Mouse (Mus musculus) liver, embryonic 11.5 days (tissue): Measurements from ENCODE around the gene Neurl1b. TPM values are rescaled to one million over a fixed set of nuclear protein-coding genes. Genes with fewer than 3 reads are reported as not detected.
A peak's percentile ranks its signal among the peaks of the same experiment; 100 is the strongest.

Experiments used
- ATAC-seq: fragments of 200-750 bp; cut with Nextera tagmentation; replicated peaks from 2 replicates; pipeline ENCODE4 v1.8.0; 2017; ENCODE audit warnings: moderate number of reproducible peaks, mild to moderate bottlenecking, moderate TSS enrichment, moderate library complexity; ENCODE audit not compliant: low FRiP score
- DNase-seq: peaks from one replicate; pipeline ENCODE4 v3.0.0-alpha.2; 2017; ENCODE audit warnings: low spot score
- H3K27ac ChIP-seq: fragments of 300-500 bp; sonication (generic); 2 replicates; pipeline ENCODE4 v1.5.1; 2014; ENCODE audit warnings: mild to moderate bottlenecking, low read depth, low read length, control low read depth
- H3K27me3 ChIP-seq: fragments of 300-500 bp; sonication (generic); replicated peaks from 2 replicates; pipeline ENCODE4 v1.6.1; 2014; ENCODE audit warnings: low read length, mixed read lengths; ENCODE audit not compliant: control insufficient read depth, insufficient read depth
- H3K36me3 ChIP-seq: fragments of 300-500 bp; sonication (generic); 2 replicates; pipeline ENCODE4 v1.6.1; 2014; ENCODE audit warnings: mild to moderate bottlenecking, low read length, moderate library complexity, mixed read lengths; ENCODE audit not compliant: control insufficient read depth, insufficient read depth
- H3K4me1 ChIP-seq: fragments of 300-500 bp; sonication (generic); replicated peaks from 2 replicates; pipeline ENCODE4 v1.6.1; 2014; ENCODE audit warnings: low read length, mixed read lengths; ENCODE audit not compliant: control insufficient read depth, insufficient read depth
- H3K4me2 ChIP-seq: fragments of 300-500 bp; sonication (generic); 2 replicates; pipeline ENCODE4 v1.6.1; 2014; ENCODE audit warnings: mild to moderate bottlenecking, control low read depth, moderate library complexity
- H3K4me3 ChIP-seq: fragments of 300-500 bp; sonication (generic); 2 replicates; pipeline ENCODE4 v1.5.1; 2014; ENCODE audit warnings: low read depth, low read length, control low read depth
- H3K9ac ChIP-seq: fragments of 300-500 bp; sonication (generic); 2 replicates; pipeline ENCODE4 v1.6.1; 2014; ENCODE audit warnings: low read depth, low read length, control low read depth
- H3K9me3 ChIP-seq: fragments of 300-500 bp; sonication (generic); 2 replicates; pipeline ENCODE4 v1.6.1; 2016; ENCODE audit warnings: low read length, inconsistent platforms, mixed read lengths; ENCODE audit not compliant: control insufficient read depth
- WGBS: fragments of 180-500 bp; shearing (Covaris S2); extraction: QIAGEN DNeasy Blood & Tissue Kit; methylation state at CpG from one replicate; pipeline ENCODE4 v1.1.7; 2014; 5-methylcytosine and 5-hydroxymethylcytosine counted together
- polyA plus RNA-seq: library from polyadenylated mRNA; unstranded; fragments of >200 nt; fragmentation: Nextera tagmentation; extraction: Ambion mirVana; gene quantifications from 2 replicates; pipeline ENCODE4 v1.2.1, GENCODE M21; 2014

Neurl1b gene
- polyA plus RNA-seq, 1 experiment from 2014 or later: 0.12 TPM

GRCm38 (mm10) chr17:26380280-26380985, 34.2 kb upstream of the Neurl1b start:
- no peak overlapping the region for H3K4me3 ChIP-seq
- WGBS: 34% methylated on average over 6 of the region's 8 CpGs
- no peaks in the 10 kb centered on the region for H3K36me3 ChIP-seq
- H3K9me3 ChIP-seq: no peaks in the 10 kb centered on the region
- H3K4me1 ChIP-seq: peaks cover 4% of the 10 kb centered on the region
- no peak for DNase-seq
- H3K4me2 ChIP-seq: no peak overlapping the region
- no peak overlapping the region for H3K9ac ChIP-seq
- no peak overlapping the region for H3K27ac ChIP-seq
- H3K27me3 ChIP-seq: no peaks in the 10 kb centered on the region
- ATAC-seq: no peak; the same call in 1 of the 2 replicates

- no peak overlapping the region for H3K4me3 ChIP-seq
- H3K4me2 ChIP-seq: no peak overlapping the region
- no peak overlapping the region for H3K9ac ChIP-seq
- ATAC-seq: no peak; the same call in 1 of the 2 replicates
- no peaks in the 10 kb centered on the region for H3K27me3 ChIP-seq
- no peak for DNase-seq
- H3K4me1 ChIP-seq: peaks cover 4% of the 10 kb centered on the region
- H3K36me3 ChIP-seq: no peaks in the 10 kb centered on the region
- no peaks in the 10 kb centered on the region for H3K9me3 ChIP-seq
- H3K27ac ChIP-seq: peak overlapping the region; percentile 7; the same call in 1 of the 2 replicates
- 38% methylated on average over 4 of the region's 4 CpGs for WGBS
These were observed 33.6 kb upstream of the Neurl1b start for GRCm38 (mm10) chr17:26380986-26381446.

GRCm38 (mm10) chr17:26381613-26382012, 33.0 kb upstream of the Neurl1b start:
- no peaks in the 10 kb centered on the region for H3K27me3 ChIP-seq
- H3K9me3 ChIP-seq: no peaks in the 10 kb centered on the region
- H3K4me3 ChIP-seq: no peak overlapping the region
- peak overlapping the region; percentile 7; the same call in 1 of the 2 replicates for H3K27ac ChIP-seq
- H3K9ac ChIP-seq: no peak overlapping the region
- WGBS: 26% methylated on average over 5 of the region's 5 CpGs
- ATAC-seq (no peak), DNase-seq (no peak)
- H3K36me3 ChIP-seq: no peaks in the 10 kb centered on the region
- no peak overlapping the region for H3K4me2 ChIP-seq
- peaks cover 4% of the 10 kb centered on the region for H3K4me1 ChIP-seq

- no peak overlapping the region for H3K4me2 ChIP-seq
- 26% methylated on average over 3 of the region's 3 CpGs for WGBS
- peaks cover 4% of the 10 kb centered on the region for H3K4me1 ChIP-seq
- no peak for DNase-seq
- H3K27me3 ChIP-seq: no peaks in the 10 kb centered on the region; the same call in 1 of the 2 replicates
- H3K27ac ChIP-seq: no peak overlapping the region
- no peaks in the 10 kb centered on the region for H3K9me3 ChIP-seq
- no peak overlapping the region for H3K4me3 ChIP-seq
- no peak overlapping the region for H3K9ac ChIP-seq
- ATAC-seq: no peak
- H3K36me3 ChIP-seq: no peaks in the 10 kb centered on the region
These were observed 32.5 kb upstream of the Neurl1b start for GRCm38 (mm10) chr17:26382176-26382575.

- H3K27ac ChIP-seq: no peak overlapping the region
- no peak for ATAC-seq
These were observed 31.9 kb upstream of the Neurl1b start for GRCm38 (mm10) chr17:26382687-26383086.

GRCm38 (mm10) chr17:26384111-26384510, 30.5 kb upstream of the Neurl1b start:
- Histone ChIP-seq H3K27ac (no peak overlapping the region), H3K4me1 (peaks cover 4% of the 10 kb centered on the region), H3K4me3 (no peak overlapping the region), H3K9ac (no peak overlapping the region), H3K27me3 (no peaks in the 10 kb centered on the region; the same call in 1 of the 2 replicates), H3K4me2 (no peak overlapping the region), H3K36me3 (no peaks in the 10 kb centered on the region), H3K9me3 (no peaks in the 10 kb centered on the region)
- no peak for ATAC-seq
- DNase-seq: no peak
- 90% methylated on average over 3 of the region's 3 CpGs for WGBS

More at GRCm38 (mm10) chr17:26382687-26383086, 31.9 kb upstream of the Neurl1b start:
- H3K4me1 ChIP-seq: peaks cover 4% of the 10 kb centered on the region
- no peaks in the 10 kb centered on the region for H3K36me3 ChIP-seq
- no peak for DNase-seq
- no peak overlapping the region for H3K4me3 ChIP-seq
- H3K9me3 ChIP-seq: no peaks in the 10 kb centered on the region
- no peak overlapping the region for H3K4me2 ChIP-seq
- WGBS: 62% methylated on average over 5 of the region's 5 CpGs
- H3K9ac ChIP-seq: no peak overlapping the region
- no peaks in the 10 kb centered on the region; the same call in 1 of the 2 replicates for H3K27me3 ChIP-seq

- 70% methylated on average over 11 of the region's 11 CpGs for WGBS
- Histone ChIP-seq H3K9me3 (no peaks in the 10 kb centered on the region), H3K27me3 (no peaks in the 10 kb centered on the region; the same call in 1 of the 2 replicates), H3K4me1 (peaks cover 4% of the 10 kb centered on the region), H3K9ac (no peak overlapping the region), H3K27ac (no peak overlapping the region), H3K4me3 (no peak overlapping the region), H3K4me2 (no peak overlapping the region), H3K36me3 (no peaks in the 10 kb centered on the region)
- DNase-seq: no peak
- no peak for ATAC-seq
These were observed 29.1 kb upstream of the Neurl1b start for GRCm38 (mm10) chr17:26385252-26386130.

- H3K27me3 ChIP-seq: no peaks in the 10 kb centered on the region; the same call in 1 of the 2 replicates
- peaks cover 4% of the 10 kb centered on the region for H3K4me1 ChIP-seq
- H3K9ac ChIP-seq: no peak overlapping the region
- no peak for DNase-seq
- ATAC-seq: no peak
- H3K27ac ChIP-seq: no peak overlapping the region
- 87% methylated on average over 3 of the region's 3 CpGs for WGBS
- H3K4me2 ChIP-seq: no peak overlapping the region
- no peaks in the 10 kb centered on the region for H3K9me3 ChIP-seq
- no peaks in the 10 kb centered on the region for H3K36me3 ChIP-seq
- no peak overlapping the region for H3K4me3 ChIP-seq
These were observed 28.5 kb upstream of the Neurl1b start for GRCm38 (mm10) chr17:26386131-26386481.
